13 mouse cellular contexts compared by ENCODE assay signal in genomic region chr11:113767285-113767684, GRCm38 (mm10). TPM values are rescaled to one million over a fixed set of nuclear protein-coding genes. Genes with fewer than 3 reads are reported as not detected.
DNase-seq lines count a peak whose midpoint lies in the region; ATAC-seq and TF ChIP-seq lines count a peak whose summit lies in the region.
"Had no signal": no experiment of that assay in that cellular context is flagged by ENCODE, and none has a peak within 500 bp of the region (broad histone marks: within the 10 kb centered on the region; RNA-seq: fewer than 3 reads in every experiment).

No protein-coding gene starts in this region.

- peaks cover 6% of the 10 kb centered on the region for H3K4me1 ChIP-seq in heart, adult 2 months (ENCODE audit: control insufficient read depth, insufficient read depth, low read length)
- H3K4me1 ChIP-seq in stomach, postnatal 0 days (replicated peaks; ENCODE audit: control insufficient read depth, insufficient read depth), result peaks cover 13% of the 10 kb centered on the region

- H3K27ac ChIP-seq in heart, adult 2 months, result peak overlapping the region; percentile 58
- H3K27ac ChIP-seq in stomach, postnatal 0 days (replicated peaks), result peak overlapping the region; percentile 49; the same call in 1 of the 2 replicates
- H3K27ac ChIP-seq: hindbrain, postnatal 0 days had no signal

- intact Hi-C loops in heart, adult 2 months (cut with DNase I), result no loop called here
- intact Hi-C loops in heart, postnatal 14 days (cut with DNase I), result no loop called here

- no peaks in the 10 kb centered on the region for H3K9me3 ChIP-seq in stomach, postnatal 0 days (ENCODE audit: control insufficient read depth, low read length)
- H3K9me3 ChIP-seq: megakaryocyte, embryonic 14.5 days had no signal

- TF ChIP-seq CTCF in heart, adult 2 months (IDR thresholded peaks at IDR 0.05), result no peak
- no peak for TF ChIP-seq CTCF in stomach, postnatal 0 days (IDR thresholded peaks at IDR 0.05; ENCODE audit: low read depth)

- H3K79me2 ChIP-seq in heart, adult 2 months (replicated peaks; ENCODE audit: control insufficient read depth, insufficient read depth, low read length), result no peaks in the 10 kb centered on the region

- no peak for ATAC-seq in stomach, postnatal 0 days (ENCODE audit: low FRiP score, low TSS enrichment)
- ATAC-seq: hindbrain, postnatal 0 days had no signal

- no peak for DNase-seq in heart, adult 2 months
- no peak for DNase-seq in heart, adult 8-10 months (ENCODE audit: low spot score)
- DNase-seq in ovary, postnatal 36 days (ENCODE audit: low spot score), result peak; percentile 39
- DNase-seq in ovary, postnatal 10 days (ENCODE audit: low spot score), result no peak
- DNase-seq in heart, postnatal 14 days, result peak; percentile 37 to 45
- no peak for DNase-seq in stomach, postnatal 0 days (ENCODE audit: low spot score)
- DNase-seq in left cerebral cortex, adult 11 months (ENCODE audit: low spot score), result no peak
- no peak for DNase-seq in cerebellum, postnatal 14 days
- DNase-seq: layer of hippocampus, postnatal 36 days; right cerebral cortex, postnatal 25 days; thymus, adult 18-20 months had no signal

- H3K27me3 ChIP-seq in heart, adult 2 months (ENCODE audit: control insufficient read depth, insufficient read depth, low read length), result no peaks in the 10 kb centered on the region
- H3K27me3 ChIP-seq in stomach, postnatal 0 days (ENCODE audit: control insufficient read depth, insufficient read depth, low read length), result no peaks in the 10 kb centered on the region

- no peaks in the 10 kb centered on the region for H3K36me3 ChIP-seq in heart, adult 2 months (ENCODE audit: control insufficient read depth, insufficient read depth, low read length)
- no peaks in the 10 kb centered on the region for H3K36me3 ChIP-seq in stomach, postnatal 0 days (ENCODE audit: control insufficient read depth, insufficient read depth, low read length)

- 33% methylated on average over 8 of the region's 8 CpGs for WGBS in heart, adult 2 months
- WGBS in stomach, postnatal 0 days, result 52% methylated on average over 8 of the region's 8 CpGs

- TF ChIP-seq EP300 in heart, adult 2 months (IDR thresholded peaks at IDR 0.05; ENCODE audit: insufficient read depth, low read depth, low read length), result no peak
- TF ChIP-seq EP300 in stomach, postnatal 0 days (optimal IDR thresholded peaks at IDR 0.05), result no peak

- H3K4me2 ChIP-seq in stomach, postnatal 0 days (replicated peaks; ENCODE audit: low read depth), result no peak overlapping the region

- H3K9ac ChIP-seq in heart, adult 2 months (ENCODE audit: low read depth, low read length), result peak overlapping the region; percentile 26
- H3K9ac ChIP-seq in stomach, postnatal 0 days (ENCODE audit: low read length), result no peak overlapping the region

- peak; percentile 40; the same call in 1 of the 2 replicates for TF ChIP-seq POLR2A in heart, adult 2 months (IDR thresholded peaks at IDR 0.05; ENCODE audit: insufficient read depth, low read depth, low read length)

- H3K4me3 ChIP-seq in heart, adult 2 months, result no peak overlapping the region
- no peak overlapping the region for H3K4me3 ChIP-seq in stomach, postnatal 0 days (ENCODE audit: low read depth, low read length)
- H3K4me3 ChIP-seq: megakaryocyte, embryonic 14.5 days had no signal

RNA-seq across cellular contexts. Expression of gene Cdc42ep4, which starts 15.6 kb away (rescaled TPM):
- total RNA-seq in heart, adult 2 months (2021), result 10 to 100 TPM; 20.6 to 23.2 TPM
- 12.3 and 12.9 TPM in 2 replicates for polyA plus RNA-seq in heart, adult 2 months (2012; rRNA removed)
- total RNA-seq in heart, adult 8-10 months (2022), result 10 to 100 TPM in 3 of 4 experiments, 1 to 10 TPM in 1; 9.7 to 16.5 (median 14.7) TPM
- 10 to 100 TPM; 30.9 to 33.4 TPM for total RNA-seq in heart, postnatal 14 days (2021)
- polyA plus RNA-seq in stomach, postnatal 0 days (2015; fragmentation: Nextera tagmentation; extraction: Ambion mirVana), result 28.9 and 30.6 TPM in 2 replicates

RNA-seq across cellular contexts. Expression of gene Cpsf4l, which starts 57.5 kb away (rescaled TPM):
- not detected for total RNA-seq in heart, adult 2 months (2021)
- polyA plus RNA-seq in heart, adult 2 months (2012; rRNA removed), result 0.18 TPM in 1 of 2 replicates, not detected in the other
- not detected for total RNA-seq in heart, adult 8-10 months (2022)
- total RNA-seq in heart, postnatal 14 days (2021), result under 1 TPM in 1 of 2 experiments, not detected in 1; 0.20 TPM
- polyA plus RNA-seq in stomach, postnatal 0 days (2015; fragmentation: Nextera tagmentation; extraction: Ambion mirVana), result 0.16 and 0.19 TPM in 2 replicates
- total RNA-seq: hindbrain, postnatal 0 days; layer of hippocampus, postnatal 36 days had no signal

Comparison
In these comparisons a context has a peak if more than half of its experiments do, and no peak if none do; other contexts are left out.
1. DNase-seq: peak in ovary, postnatal 36 days (single experiment) and heart, postnatal 14 days (2 of 2); none in heart, adult 2 months (0 of 2), heart, adult 8-10 months (single experiment), ovary, postnatal 10 days (single experiment), stomach, postnatal 0 days (single experiment), left cerebral cortex, adult 11 months (single experiment) and cerebellum, postnatal 14 days (0 of 2).